Mouse (Mus musculus) T-helper 2 cell (primary cell): ENCODE measurements around the gene Negr1.

Source experiments
- in situ Hi-C: fragments of 300-600 bp; cut with MboI, MseI; formaldehyde crosslinking; loops from one replicate; pipeline ENCODE4 v1.15.1; 2025; ENCODE audit warnings: high pct_unique_total_duplicates

Negr1 gene

GRCm38 (mm10) chr3:156561524-156562423, at the start of gene Negr1:
TSS of gene Negr1 (plus strand) at chr3:156561794.
- in situ Hi-C loops = no loop called here

GRCm38 (mm10) chr3:156526461-156526933, 35.1 kb upstream of the Negr1 start:
- in situ Hi-C loops = no loop called here

GRCm38 (mm10) chr3:156527231-156527995, 34.2 kb upstream of the Negr1 start:
- in situ Hi-C loops = no loop called here

GRCm38 (mm10) chr3:156559441-156559825, 2.2 kb upstream of the Negr1 start:
- in situ Hi-C loops = no loop called here

GRCm38 (mm10) chr3:156559826-156560471, 1.6 kb upstream of the Negr1 start:
- in situ Hi-C loops = no loop called here

GRCm38 (mm10) chr3:156560766-156561165, 828 bp upstream of the Negr1 start:
- in situ Hi-C loops = no loop called here

- in situ Hi-C loops = no loop called here
These were observed 811 bp downstream of the Negr1 start for GRCm38 (mm10) chr3:156562424-156562785.

- in situ Hi-C loops = no loop called here
These were observed 1.2 kb downstream of the Negr1 start for GRCm38 (mm10) chr3:156562796-156563195.

- in situ Hi-C loops = no loop called here
These were observed 1.8 kb downstream of the Negr1 start for GRCm38 (mm10) chr3:156563353-156563752.

GRCm38 (mm10) chr3:156573465-156573864, 11.9 kb downstream of the Negr1 start:
- in situ Hi-C loops = no loop called here

GRCm38 (mm10) chr3:156576292-156576691, 14.7 kb downstream of the Negr1 start:
- in situ Hi-C loops = no loop called here

GRCm38 (mm10) chr3:156590612-156591011, 29.0 kb downstream of the Negr1 start:
- in situ Hi-C loops = no loop called here

- in situ Hi-C loops = no loop called here
These were observed 29.5 kb downstream of the Negr1 start for GRCm38 (mm10) chr3:156591125-156591524.

- in situ Hi-C loops = no loop called here
These were observed 45.3 kb downstream of the Negr1 start for GRCm38 (mm10) chr3:156606846-156607245.

- in situ Hi-C loops = no loop called here
These were observed 58.3 kb downstream of the Negr1 start for GRCm38 (mm10) chr3:156619921-156620320.

GRCm38 (mm10) chr3:156628594-156628993, 67.0 kb downstream of the Negr1 start:
- in situ Hi-C loops = no loop called here

- in situ Hi-C loops = no loop called here
These were observed 71.3 kb downstream of the Negr1 start for GRCm38 (mm10) chr3:156632942-156633341.

GRCm38 (mm10) chr3:156639382-156639781, 77.8 kb downstream of the Negr1 start:
- in situ Hi-C loops = no loop called here

GRCm38 (mm10) chr3:156643710-156644363, 82.2 kb downstream of the Negr1 start:
- in situ Hi-C loops = no loop called here

- in situ Hi-C loops = no loop called here
These were observed 86.8 kb downstream of the Negr1 start for GRCm38 (mm10) chr3:156648378-156648777.

GRCm38 (mm10) chr3:156662553-156662952, 101.0 kb downstream of the Negr1 start:
- in situ Hi-C loops = no loop called here

- in situ Hi-C loops = no loop called here
These were observed 111.0 kb downstream of the Negr1 start for GRCm38 (mm10) chr3:156672560-156672959.
